Mouse (Mus musculus): Measurements from ENCODE around the gene Hist1h2ad.
A peak's percentile ranks its signal among the peaks of the same experiment; 100 is the strongest.
"Not testable (repeated sequence)": the region's sequence is repeated elsewhere in the genome, so short reads cannot be mapped to it uniquely, and the experiment has no call there.

DNA sequence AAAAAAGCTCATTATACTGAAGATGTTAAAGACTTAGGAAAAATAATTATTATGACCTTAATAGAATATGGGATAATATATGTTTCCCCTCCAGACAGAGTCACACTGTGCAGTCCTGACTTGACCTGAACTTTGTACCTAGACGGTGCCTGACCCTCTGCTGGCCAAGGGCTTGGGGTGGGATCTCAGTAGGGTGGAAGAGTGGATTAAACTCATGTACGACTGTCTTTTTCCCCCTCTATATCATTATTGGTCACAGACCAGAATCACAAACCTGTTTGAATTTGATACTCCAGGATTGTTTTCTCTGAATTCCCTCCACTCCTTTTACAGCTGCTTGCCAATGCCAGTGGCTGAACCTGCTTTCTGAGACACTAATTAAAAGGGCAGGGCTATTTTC, 13.5 kb upstream of the Hist1h2ad start:
- TF ChIP-seq EP300 (IDR thresholded peaks at IDR 0.05; ENCODE audit: low read length); POLR2AphosphoS2 (IDR thresholded peaks at IDR 0.05; ENCODE audit: low read depth, low read length); MXI1 (IDR thresholded peaks at IDR 0.05; ENCODE audit: low read depth, low read length); HCFC1 (IDR thresholded peaks at IDR 0.05; ENCODE audit: low read depth, low read length): not testable (repeated sequence)
- TF ChIP-seq POLR2A (IDR thresholded peaks at IDR 0.05; ENCODE audit: low read depth, low read length): peak; percentile 40; the same call in 1 of the 2 replicates

Measured in CH12.LX (cell line).